Mouse (Mus musculus) CH12.LX (cell line): ENCODE measurements around the gene Pbrm1. TPM values are rescaled to one million over a fixed set of nuclear protein-coding genes. Genes with fewer than 3 reads are reported as not detected.

Experiments used
- DNase-seq: peaks from one replicate; pipeline ENCODE4 v3.0.0-alpha.2; 2013; ENCODE audit errors: extremely low read depth
- H3K27ac ChIP-seq: 2 replicates; pipeline ENCODE4 v1.5.1; 2012; ENCODE audit warnings: low read depth, mild to moderate bottlenecking, control low read depth, moderate library complexity; ENCODE audit not compliant: insufficient read depth
- H3K27me3 ChIP-seq: replicated peaks from 2 replicates; pipeline ENCODE3; 2012; ENCODE audit warnings: inconsistent platforms
- H3K36me3 ChIP-seq, 2 experiments: replicated peaks in 1 of 2; 2 replicates each; pipeline versions ENCODE3 to v1.6.1; 2012; ENCODE audit warnings: inconsistent platforms in 1 of 2, low read length in 1 of 2, mild to moderate bottlenecking in 1 of 2, mixed read lengths in 1 of 2, moderate library complexity in 1 of 2; ENCODE audit not compliant: control insufficient read depth in 1 of 2, insufficient read depth in 1 of 2
- H3K4me1 ChIP-seq, 2 experiments: 2 replicates each; pipeline ENCODE4 v1.6.1; 2012; ENCODE audit warnings: inconsistent platforms in 1 of 2, moderate library complexity in 1 of 2; ENCODE audit not compliant: insufficient read depth in 2 of 2, control insufficient read depth in 1 of 2
- H3K4me2 ChIP-seq: 2 replicates; pipeline ENCODE4 v1.6.1; 2012; ENCODE audit warnings: low read depth, mild to moderate bottlenecking, control low read depth; ENCODE audit not compliant: poor library complexity, insufficient read depth, severe bottlenecking
- H3K4me3 ChIP-seq, 3 experiments: fragments of 150-350 bp in 1 of 3; sonication (generic) in 1 of 3; replicated peaks in 1 of 3; 2 replicates each; pipeline versions ENCODE3 to v1.5.1; 2011 to 2012; ENCODE audit warnings: low read depth in 2 of 3, low read length in 2 of 3, mild to moderate bottlenecking in 2 of 3, moderate library complexity in 2 of 3, control low read depth in 1 of 3, improper control_type of control experiment in 1 of 3, inconsistent platforms in 1 of 3, mixed read lengths in 1 of 3; ENCODE audit not compliant: poor library complexity in 1 of 3
- H3K79me2 ChIP-seq: replicated peaks from 2 replicates; pipeline ENCODE4 v1.6.1; 2012; ENCODE audit warnings: mild to moderate bottlenecking, moderate library complexity; ENCODE audit not compliant: control insufficient read depth, poor library complexity, insufficient read depth, severe bottlenecking; ENCODE audit errors: extremely low read depth
- H3K9ac ChIP-seq: 2 replicates; pipeline ENCODE4 v1.6.1; 2012; ENCODE audit warnings: low read depth, mild to moderate bottlenecking, control low read depth, moderate library complexity; ENCODE audit not compliant: insufficient read depth
- H3K9me3 ChIP-seq: replicated peaks from 2 replicates; pipeline ENCODE3; 2012; ENCODE audit warnings: low read length, inconsistent platforms, mixed read lengths
- BHLHE40 ChIP-seq: IDR thresholded peaks from 2 replicates; pipeline ENCODE4 v1.6.1; 2011; ENCODE audit warnings: mild to moderate bottlenecking, low read depth, low read length, improper control_type of control experiment
- CHD1 ChIP-seq: IDR thresholded peaks from 2 replicates; pipeline ENCODE4 v1.6.1; 2012; ENCODE audit warnings: low read depth, low read length, improper control_type of control experiment, inconsistent platforms
- CHD2 ChIP-seq: IDR thresholded peaks from 2 replicates; pipeline ENCODE4 v1.6.1; 2011; ENCODE audit warnings: low read length, improper control_type of control experiment
- CTCF ChIP-seq, 2 experiments: IDR thresholded peaks in 1 of 2; conservative IDR thresholded peaks in 1 of 2; 2 replicates each; pipeline ENCODE4 v1.5.1; 2011 to 2012; ENCODE audit warnings: low read depth in 2 of 2, low read length in 2 of 2, improper control_type of control experiment in 1 of 2, inconsistent platforms in 1 of 2, mild to moderate bottlenecking in 1 of 2, moderate library complexity in 1 of 2
- E2F4 ChIP-seq: IDR thresholded peaks from 2 replicates; pipeline ENCODE4 v1.6.1; 2011; ENCODE audit warnings: low read depth, low read length, improper control_type of control experiment; ENCODE audit not compliant: insufficient replicate concordance
- ELF1 ChIP-seq: IDR thresholded peaks from 2 replicates; pipeline ENCODE4 v1.6.1; 2014; ENCODE audit warnings: low read depth, mild to moderate bottlenecking, inconsistent platforms, low read length, improper control_type of control experiment
- EP300 ChIP-seq: IDR thresholded peaks from 2 replicates; pipeline ENCODE4 v1.6.1; 2011; ENCODE audit warnings: low read length, improper control_type of control experiment
- ETS1 ChIP-seq: conservative IDR thresholded peaks from 2 replicates; pipeline ENCODE4 v1.6.1; 2012; ENCODE audit warnings: low read depth, mild to moderate bottlenecking, inconsistent platforms, low read length, improper control_type of control experiment, moderate library complexity
- GABPA ChIP-seq: IDR thresholded peaks from 2 replicates; pipeline ENCODE4 v1.6.1; 2012; ENCODE audit warnings: low read depth, low read length, improper control_type of control experiment, inconsistent platforms; ENCODE audit not compliant: insufficient replicate concordance
- HCFC1 ChIP-seq: IDR thresholded peaks from 2 replicates; pipeline ENCODE4 v1.6.1; 2012; ENCODE audit warnings: low read depth, mild to moderate bottlenecking, inconsistent platforms, low read length, improper control_type of control experiment
- IRF4 ChIP-seq: IDR thresholded peaks from 2 replicates; pipeline ENCODE4 v1.6.1; 2014; ENCODE audit warnings: low read depth, mild to moderate bottlenecking, inconsistent platforms, low read length, improper control_type of control experiment
- JUN ChIP-seq: IDR thresholded peaks from 2 replicates; pipeline ENCODE4 v1.6.1; 2011; ENCODE audit warnings: low read depth, mild to moderate bottlenecking, low read length, improper control_type of control experiment, moderate library complexity; ENCODE audit not compliant: insufficient read depth
- JUND ChIP-seq: conservative IDR thresholded peaks from 2 replicates; pipeline ENCODE4 v1.6.1; 2011; ENCODE audit warnings: low read depth, low read length, improper control_type of control experiment
- KAT2A ChIP-seq: IDR thresholded peaks from 2 replicates; pipeline ENCODE4 v1.6.1; 2012; ENCODE audit warnings: low read length, improper control_type of control experiment, inconsistent platforms; ENCODE audit not compliant: insufficient replicate concordance
- MAFK ChIP-seq: IDR thresholded peaks from 2 replicates; pipeline ENCODE4 v1.6.1; 2011; ENCODE audit warnings: low read length, improper control_type of control experiment; ENCODE audit not compliant: insufficient replicate concordance
- MAX ChIP-seq: IDR thresholded peaks from 2 replicates; pipeline ENCODE4 v1.6.1; 2011; ENCODE audit warnings: low read length, improper control_type of control experiment
- MAZ ChIP-seq: IDR thresholded peaks from 2 replicates; pipeline ENCODE4 v1.6.1; 2012; ENCODE audit warnings: low read depth, mild to moderate bottlenecking, inconsistent platforms, low read length, improper control_type of control experiment, moderate library complexity
- MEF2A ChIP-seq: IDR thresholded peaks from 2 replicates; pipeline ENCODE4 v1.6.1; 2014; ENCODE audit warnings: low read depth, mild to moderate bottlenecking, inconsistent platforms, low read length, improper control_type of control experiment, borderline replicate concordance
- MXI1 ChIP-seq: IDR thresholded peaks from 2 replicates; pipeline ENCODE4 v1.6.1; 2011; ENCODE audit warnings: mild to moderate bottlenecking, low read depth, low read length, improper control_type of control experiment
- MYC ChIP-seq: IDR thresholded peaks from 2 replicates; pipeline ENCODE4 v1.6.1; 2011; ENCODE audit warnings: low read depth, mild to moderate bottlenecking, improper control_type of control experiment, low read length
- NELFE ChIP-seq: IDR thresholded peaks from 2 replicates; pipeline ENCODE4 v1.6.1; 2011; ENCODE audit warnings: low read depth, low read length, improper control_type of control experiment
- NRF1 ChIP-seq: IDR thresholded peaks from 2 replicates; pipeline ENCODE4 v1.6.1; 2014; ENCODE audit warnings: low read depth, mild to moderate bottlenecking, inconsistent platforms, low read length, improper control_type of control experiment, moderate library complexity
- PAX5 ChIP-seq: IDR thresholded peaks from 2 replicates; pipeline ENCODE4 v1.6.1; 2012; ENCODE audit warnings: low read length, inconsistent platforms, mixed read lengths
- POLR2A ChIP-seq: IDR thresholded peaks from 2 replicates; pipeline ENCODE4 v1.6.1; 2011; ENCODE audit warnings: low read depth, mild to moderate bottlenecking, improper control_type of control experiment, low read length
- POLR2AphosphoS2 ChIP-seq: IDR thresholded peaks from 2 replicates; pipeline ENCODE4 v1.6.1; 2011; ENCODE audit warnings: low read depth, low read length, improper control_type of control experiment
- RAD21 ChIP-seq: IDR thresholded peaks from 2 replicates; pipeline ENCODE4 v1.6.1; 2011; ENCODE audit warnings: low read depth, mild to moderate bottlenecking, low read length, improper control_type of control experiment, moderate library complexity
- RCOR1 ChIP-seq: conservative IDR thresholded peaks from 2 replicates; pipeline ENCODE4 v1.6.1; 2012; ENCODE audit warnings: low read depth, mild to moderate bottlenecking, inconsistent platforms, low read length, improper control_type of control experiment
- SIN3A ChIP-seq: IDR thresholded peaks from 2 replicates; pipeline ENCODE4 v1.6.1; 2012; ENCODE audit warnings: low read length, improper control_type of control experiment, inconsistent platforms
- SMC3 ChIP-seq: IDR thresholded peaks from 2 replicates; pipeline ENCODE4 v1.6.1; 2011; ENCODE audit warnings: low read depth, low read length, improper control_type of control experiment
- TBP ChIP-seq: conservative IDR thresholded peaks from 2 replicates; pipeline ENCODE4 v1.6.1; 2011; ENCODE audit warnings: low read depth, low read length, improper control_type of control experiment
- TCF12 ChIP-seq: IDR thresholded peaks from 2 replicates; pipeline ENCODE4 v1.6.1; 2014; ENCODE audit warnings: low read depth, mild to moderate bottlenecking, inconsistent platforms, low read length, improper control_type of control experiment
- UBTF ChIP-seq: IDR thresholded peaks from 2 replicates; pipeline ENCODE4 v1.6.1; 2012; ENCODE audit warnings: low read depth, mild to moderate bottlenecking, inconsistent platforms, low read length, improper control_type of control experiment, moderate library complexity
- USF1 ChIP-seq: IDR thresholded peaks from 2 replicates; pipeline ENCODE4 v1.6.1; 2014; ENCODE audit warnings: low read depth, mild to moderate bottlenecking, inconsistent platforms, low read length, improper control_type of control experiment
- USF2 ChIP-seq: conservative IDR thresholded peaks from 2 replicates; pipeline ENCODE4 v1.6.1; 2011; ENCODE audit warnings: low read depth, low read length, improper control_type of control experiment
- ZC3H11A ChIP-seq: IDR thresholded peaks from 2 replicates; pipeline ENCODE4 v1.6.1; 2012; ENCODE audit warnings: low read depth, mild to moderate bottlenecking, inconsistent platforms, low read length, improper control_type of control experiment
- ZKSCAN1 ChIP-seq: IDR thresholded peaks from 2 replicates; pipeline ENCODE4 v1.6.1; 2012; ENCODE audit warnings: low read depth, inconsistent platforms, low read length, improper control_type of control experiment, borderline replicate concordance
- ZMIZ1 ChIP-seq: IDR thresholded peaks from 2 replicates; pipeline ENCODE4 v1.6.1; 2012; ENCODE audit warnings: low read depth, mild to moderate bottlenecking, inconsistent platforms, low read length, improper control_type of control experiment
- ZNF384 ChIP-seq: IDR thresholded peaks from 2 replicates; pipeline ENCODE4 v1.6.1; 2012; ENCODE audit warnings: low read depth, low read length, improper control_type of control experiment, inconsistent platforms
- dilution Hi-C: fragments of 300-500 bp; cut with MboI; formaldehyde crosslinking; loops from 2 replicates; pipeline ENCODE4 v1.14.3; 2020; ENCODE audit warnings: low sequenced_read_pairs; ENCODE audit not compliant: extremely low pct_unique_long_range_greater_than_20kb, extremely low pct_ligation_motif_present
- in situ Hi-C: fragments of 300-500 bp; cut with MboI; formaldehyde crosslinking; loops from 3 replicates; pipeline ENCODE4 v1.14.3; 2019; ENCODE audit warnings: low sequenced_read_pairs, low pct_ligation_motif_present, low pct_unique_long_range_greater_than_20kb, mixed read lengths
- polyA plus RNA-seq: library from polyadenylated mRNA; unstranded; fragments of >175 nt; gene quantifications from 2 replicates; pipeline ENCODE4 v1.2.1, GENCODE M21; 2012; ENCODE audit warnings: low read depth; ENCODE audit not compliant: insufficient read length
- total RNA-seq, 2 experiments: library from RNA; depleted of rRNA; stranded (reverse); fragments of 300-350 nt in 1 of 2; fragments of >200 nt in 1 of 2; gene quantifications; 2 replicates each; pipeline ENCODE4 v1.2.3; 2012 to 2014

Pbrm1 gene
- total RNA-seq (2012; rRNA removed) (20.4 and 25.6 TPM in 2 replicates), total RNA-seq (2014; rRNA removed) (22.6 and 24.6 TPM in 2 replicates), polyA plus RNA-seq (22.5 and 28.8 TPM in 2 replicates)

DNA sequence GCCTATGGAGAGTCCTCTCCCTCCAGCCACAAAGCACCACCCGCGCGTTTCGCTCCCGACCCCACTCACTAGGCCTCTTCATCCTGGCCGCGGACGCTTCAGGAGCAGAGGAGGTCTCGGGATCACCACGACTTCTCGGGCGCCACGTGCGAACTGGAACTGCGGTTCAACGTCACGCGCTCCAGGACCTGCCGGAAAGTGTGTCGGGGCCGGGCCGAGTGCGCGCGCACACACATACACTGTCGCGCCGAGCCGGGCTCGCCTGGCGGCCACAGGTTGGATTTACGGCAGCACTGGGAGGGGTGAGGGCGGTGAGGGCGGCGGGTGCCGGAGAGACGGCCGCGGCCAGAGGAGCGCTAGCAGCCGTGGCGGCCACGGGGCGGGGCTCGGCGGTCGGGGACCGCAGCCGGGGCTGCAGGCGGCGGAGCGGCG lies at the start of gene Pbrm1, which contains the start of gene Gnl3:
Gene Pbrm1, plus strand, starts transcription at position 279 of the 432 bp plus-strand sequence.
Gene Gnl3, minus strand, starts transcription at position 293 of the 432 bp plus-strand sequence.
- Histone ChIP-seq H3K36me3 (peaks cover 30 to 54% of the 10 kb centered on the region in 2 experiments), H3K9ac (peak within 1 kb of the TSS; percentile 98), H3K79me2 (peaks cover 64% of the 10 kb centered on the region), H3K4me1 (peaks cover 9 to 62% of the 10 kb centered on the region in 2 experiments), H3K9me3 (no peaks in the 10 kb centered on the region), H3K4me3 (peak within 1 kb of the TSS; percentile 96 to 99 (median 98)), H3K4me2 (peak within 1 kb of the TSS; percentile 99), H3K27me3 (no peaks in the 10 kb centered on the region), H3K27ac (peak within 1 kb of the TSS; percentile 78)
- DNase-seq, result peak; percentile 95
- dilution Hi-C loops (no loop called here), in situ Hi-C loops (no loop called here)
- TF ChIP-seq ETS1 (0 out of 2 replicates have a peak, but pooled peaks have one; percentile 19), JUND (no peak), E2F4 (no peak), ZC3H11A (no peak), HCFC1 (peak; percentile 80), ZKSCAN1 (no peak), MXI1 (peak; percentile 99), RCOR1 (no peak), TBP (0 out of 2 replicates have a peak, but pooled peaks have one; percentile 33), POLR2AphosphoS2 (peak; percentile 63; the same call in 1 of the 2 replicates), POLR2A (peak; percentile 95), UBTF (no peak), RAD21 (no peak), MAX (peak; percentile 99), NELFE (peak; percentile 87), MAZ (peak; percentile 79; the same call in 1 of the 2 replicates), MEF2A (peak; percentile 44; the same call in 1 of the 2 replicates), BHLHE40 (peak; percentile 99), USF1 (peak; percentile 36), SIN3A (no peak; the same call in 1 of the 2 replicates), MYC (peak; percentile 99), EP300 (no peak), PAX5 (no peak), ELF1 (peak; percentile 29; the same call in 1 of the 2 replicates), TCF12 (peak; percentile 92), IRF4 (no peak; the same call in 1 of the 2 replicates), USF2 (no peak), NRF1 (peak; percentile 88), KAT2A (peak; percentile 83; the same call in 1 of the 2 replicates), ZMIZ1 (peak; percentile 72), JUN (no peak), ZNF384 (no peak), CHD2 (no peak), SMC3 (no peak), CTCF (conservative IDR thresholded peaks at IDR 0.05 in 1 of 2, IDR thresholded peaks at IDR 0.05 in 1 of 2; ENCODE audit: low read depth in 2 of 2, low read length in 2 of 2) (no peak), GABPA (no peak; the same call in 1 of the 2 replicates), CHD1 (no peak), MAFK (no peak)
